Mouse (Mus musculus) Muller cell, postnatal 12 days (primary cell): ENCODE measurements at regions not wholly inside any gene's neighbourhood (a gene's known extent, or its start where the extent isn't known, plus 50 kb on each side); places are given as distances from the start of the nearest gene placed in this dataset.
A peak's percentile ranks its signal among the peaks of the same experiment; 100 is the strongest.

Experiments used
- DNase-seq: peaks from one replicate; pipeline ENCODE4 v3.0.0-alpha.2; 2015; ENCODE audit errors: inconsistent ontology term

- no peak for DNase-seq
Observed at GRCm38 (mm10) chr7:113441906-113442305, 53.5 kb upstream of the Pth start.

- peak; percentile 31 for DNase-seq
Observed at GRCm38 (mm10) chr7:113443566-113443965, 55.2 kb upstream of the Pth start.

GRCm38 (mm10) chr7:113444991-113445390 is 56.6 kb upstream of the Pth start:
- DNase-seq: no peak

GRCm38 (mm10) chr7:113460406-113460805 is 53.2 kb upstream of the Far1 start:
- no peak for DNase-seq

- no peak for DNase-seq
Observed at GRCm38 (mm10) chr7:113462286-113462685, 51.3 kb upstream of the Far1 start.
